Mouse (Mus musculus) left cerebral cortex, adult 11 months (tissue): ENCODE results near the gene Ppp1r9a.

Experiments
- DNase-seq: peaks from one replicate; pipeline ENCODE4 v3.0.0; 2022; ENCODE audit warnings: low spot score

Ppp1r9a gene

DNA sequence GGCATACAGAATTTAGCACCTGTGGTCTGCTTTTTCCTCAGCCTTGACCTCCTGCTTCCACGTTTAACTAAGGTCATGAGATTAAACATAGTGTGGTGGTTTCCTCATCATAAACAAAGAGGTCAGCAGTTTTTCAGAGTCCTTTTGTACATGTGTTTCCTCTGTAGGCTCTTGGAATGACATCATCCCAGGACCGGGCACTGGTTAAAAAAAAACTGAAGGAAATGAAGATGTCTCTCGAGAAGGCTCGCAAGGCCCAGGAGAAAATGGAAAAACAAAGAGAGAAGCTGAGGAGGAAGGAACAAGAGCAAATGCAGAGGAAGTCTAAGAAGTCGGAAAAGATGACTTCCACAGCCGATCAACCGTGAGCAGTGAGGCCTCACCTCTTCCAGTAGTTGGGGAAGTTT lies 256.7 kb downstream of the Ppp1r9a start:
- no peak for DNase-seq

DNA sequence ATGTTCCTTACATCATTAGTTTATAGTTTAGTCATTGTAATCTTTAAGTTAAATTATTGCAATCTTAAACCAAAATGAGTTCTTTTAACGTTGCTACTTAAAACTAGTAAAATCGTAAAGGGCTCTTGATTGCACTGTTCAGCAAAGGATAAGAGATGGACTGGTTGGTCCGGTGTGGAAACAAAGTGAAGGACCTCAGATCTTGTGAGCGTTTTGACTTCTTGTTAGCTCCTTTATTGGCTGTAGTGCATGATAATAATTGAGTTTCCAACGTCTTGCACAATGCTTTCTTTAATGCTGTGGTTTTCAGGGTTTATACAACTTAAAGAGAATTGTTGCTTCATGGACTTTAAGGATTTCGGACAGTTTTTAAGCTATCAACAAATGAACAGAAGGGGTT lies 259.3 kb downstream of the Ppp1r9a start:
- DNase-seq, result no peak

DNA sequence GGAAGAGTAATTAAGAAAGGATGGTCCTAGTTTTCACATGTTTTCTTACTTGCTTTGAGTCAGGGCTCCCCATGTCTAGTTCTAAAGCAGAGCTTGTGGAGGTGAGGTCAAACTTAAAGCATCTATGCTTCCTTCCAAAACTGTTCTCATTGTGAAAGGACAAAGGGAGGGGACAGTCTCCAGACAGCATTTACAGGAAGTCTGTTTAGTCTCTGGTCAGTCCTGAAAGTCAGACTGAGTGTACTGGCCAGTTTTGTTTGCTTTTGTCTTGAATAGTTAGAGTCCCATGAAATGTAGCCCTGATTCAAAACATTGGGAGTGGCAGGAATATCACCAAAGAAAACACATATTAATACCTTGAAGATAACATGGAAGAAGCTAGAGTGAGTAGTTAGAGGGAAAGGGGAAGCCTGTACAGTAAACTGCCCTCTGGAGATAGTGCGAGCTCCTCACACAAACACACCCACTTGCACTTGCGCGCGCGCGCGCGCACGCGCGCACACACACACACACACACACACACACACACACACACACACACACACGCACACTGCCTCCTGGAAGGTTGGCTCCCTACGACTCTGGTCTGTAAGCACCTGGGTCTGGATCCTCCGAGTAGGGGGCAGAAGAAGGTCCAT lies 260.9 kb downstream of the Ppp1r9a start:
- DNase-seq, result no peak

DNA sequence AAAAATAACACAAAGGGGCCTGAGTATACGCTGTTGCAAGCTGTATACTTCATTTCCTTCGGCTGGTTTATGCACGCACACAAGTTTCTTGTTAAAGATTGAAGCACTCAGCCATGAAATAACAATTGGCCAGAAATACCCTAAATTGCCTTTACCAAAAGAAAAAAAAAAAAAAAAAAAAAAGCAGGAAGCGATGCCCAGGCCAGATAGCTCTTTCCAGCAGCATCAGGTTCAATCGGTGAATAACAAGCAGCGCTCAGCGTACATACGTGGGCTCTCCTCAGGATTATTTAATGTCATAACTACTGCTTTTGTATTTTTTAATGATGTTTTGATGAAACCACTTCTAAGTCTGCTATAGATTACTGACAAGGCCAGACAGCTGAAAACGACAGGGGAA lies 262.1 kb downstream of the Ppp1r9a start:
- DNase-seq, result no peak

DNA sequence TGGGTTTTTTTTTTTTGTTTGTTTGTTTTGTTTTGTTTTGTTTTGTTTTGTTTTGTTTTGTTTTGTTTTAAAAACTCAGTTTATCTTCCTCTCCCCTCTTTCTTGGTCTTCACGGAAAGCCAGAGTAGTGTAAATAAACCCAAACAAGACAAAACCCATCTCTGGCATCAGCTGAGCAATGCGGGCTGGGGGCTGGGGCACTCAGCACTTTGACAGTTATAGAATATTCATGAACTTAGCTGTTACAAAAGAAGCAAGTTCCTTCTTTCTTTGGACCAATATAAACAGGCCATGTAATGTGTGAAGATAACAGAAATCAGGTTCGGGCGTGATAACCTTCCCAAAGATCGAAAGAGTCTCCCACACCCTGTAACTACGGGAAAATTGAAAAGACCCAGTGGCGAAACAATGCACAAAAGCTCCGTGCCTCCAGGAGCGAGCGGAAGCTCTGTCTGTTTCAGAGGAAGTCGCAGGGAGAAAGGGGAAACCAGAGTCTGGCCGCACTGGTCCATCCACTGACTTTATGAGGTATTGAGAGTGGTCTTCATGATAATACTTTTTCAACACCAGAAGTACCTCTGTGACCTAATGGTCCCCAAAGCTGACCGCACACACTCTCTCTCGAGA lies 264.4 kb downstream of the Ppp1r9a start:
- peak; percentile 12 for DNase-seq

DNA sequence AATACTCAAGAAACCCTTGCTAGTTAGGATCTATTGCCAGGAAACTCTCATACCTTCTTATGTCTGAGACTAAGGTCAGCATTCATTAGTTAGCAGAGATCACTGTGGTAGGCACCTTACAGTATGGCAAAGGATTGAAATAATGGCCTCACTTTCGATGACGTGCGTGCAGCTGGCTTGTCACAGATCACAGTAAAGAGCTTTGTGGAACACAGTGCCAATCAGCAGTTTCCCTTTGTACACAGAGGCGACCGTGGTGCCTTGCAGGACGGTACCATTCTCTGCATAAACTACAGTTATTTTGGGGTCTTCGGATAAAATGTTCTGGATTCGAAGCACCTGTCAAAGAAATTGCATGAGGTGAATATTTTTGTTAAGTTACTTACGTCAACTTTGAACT lies 265.4 kb downstream of the Ppp1r9a start:
- no peak for DNase-seq

DNA sequence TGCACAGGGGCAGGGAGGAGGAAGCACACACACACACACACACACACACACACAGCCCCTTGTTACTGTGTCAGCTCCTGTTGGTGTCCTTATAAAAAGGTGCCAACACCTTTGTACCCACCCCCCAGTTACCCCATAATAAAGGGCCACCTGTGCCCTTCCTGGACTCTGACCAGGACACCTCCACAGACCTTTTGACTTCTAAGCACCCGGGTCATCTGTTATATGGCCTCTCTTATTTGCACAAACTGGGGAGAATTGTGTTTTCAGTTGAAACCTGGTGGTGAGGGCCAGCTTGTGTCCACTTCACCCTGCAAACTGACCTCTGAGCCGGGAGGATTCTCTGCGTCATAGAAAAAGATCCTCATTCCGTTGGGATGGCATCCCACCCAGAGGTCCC lies 268.7 kb downstream of the Ppp1r9a start:
- no peak for DNase-seq

DNA sequence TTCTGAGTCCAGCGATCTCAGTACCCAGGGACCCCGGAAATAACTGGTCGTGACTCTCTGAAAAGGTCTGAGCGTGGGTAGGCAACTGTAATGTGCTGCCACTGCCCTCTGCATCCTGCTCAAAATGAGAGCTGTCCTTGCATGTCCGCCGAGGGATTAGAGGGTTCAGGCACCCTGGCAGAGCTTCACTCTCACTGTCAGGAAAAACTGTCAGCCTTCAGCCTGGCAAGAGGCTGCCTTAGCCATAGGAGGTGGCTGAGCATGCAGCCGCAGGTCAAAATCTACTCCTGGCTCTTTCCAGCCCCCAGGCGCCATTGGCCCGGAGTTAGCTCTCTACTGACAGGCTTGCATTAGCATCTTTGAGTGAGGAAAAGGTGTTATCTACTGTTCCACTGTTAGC lies 269.9 kb downstream of the Ppp1r9a start:
- DNase-seq, result no peak

DNA sequence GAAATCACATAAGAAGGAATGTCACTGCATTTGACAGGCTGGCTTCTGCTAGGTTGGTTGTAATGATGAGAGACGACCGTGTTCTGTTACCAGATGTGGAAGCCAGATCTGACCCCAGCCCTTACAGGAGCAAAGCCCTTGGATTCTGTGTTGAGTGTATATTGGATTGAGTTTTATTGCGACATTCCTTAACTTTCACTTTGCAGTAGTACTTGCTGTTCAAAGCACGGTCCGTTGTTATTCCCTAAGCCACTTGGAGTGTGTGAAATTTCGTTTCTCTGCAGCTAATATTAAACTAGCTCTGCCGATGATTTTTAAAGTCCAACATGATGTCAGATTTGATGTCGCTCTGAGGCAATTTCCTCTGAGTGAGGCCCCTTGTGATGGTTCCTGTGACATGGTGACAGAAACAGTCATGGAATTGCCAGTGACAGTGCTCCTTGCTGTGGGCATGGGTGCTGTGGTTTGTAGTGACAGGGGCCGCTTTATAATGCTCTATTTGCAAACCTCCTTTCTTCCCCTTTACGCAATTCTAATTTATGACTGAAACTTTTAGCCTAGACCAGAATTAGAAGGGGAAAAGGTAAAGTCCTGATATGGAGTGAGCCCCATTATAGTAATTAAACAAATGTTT lies 271.6 kb downstream of the Ppp1r9a start:
- no peak for DNase-seq

DNA sequence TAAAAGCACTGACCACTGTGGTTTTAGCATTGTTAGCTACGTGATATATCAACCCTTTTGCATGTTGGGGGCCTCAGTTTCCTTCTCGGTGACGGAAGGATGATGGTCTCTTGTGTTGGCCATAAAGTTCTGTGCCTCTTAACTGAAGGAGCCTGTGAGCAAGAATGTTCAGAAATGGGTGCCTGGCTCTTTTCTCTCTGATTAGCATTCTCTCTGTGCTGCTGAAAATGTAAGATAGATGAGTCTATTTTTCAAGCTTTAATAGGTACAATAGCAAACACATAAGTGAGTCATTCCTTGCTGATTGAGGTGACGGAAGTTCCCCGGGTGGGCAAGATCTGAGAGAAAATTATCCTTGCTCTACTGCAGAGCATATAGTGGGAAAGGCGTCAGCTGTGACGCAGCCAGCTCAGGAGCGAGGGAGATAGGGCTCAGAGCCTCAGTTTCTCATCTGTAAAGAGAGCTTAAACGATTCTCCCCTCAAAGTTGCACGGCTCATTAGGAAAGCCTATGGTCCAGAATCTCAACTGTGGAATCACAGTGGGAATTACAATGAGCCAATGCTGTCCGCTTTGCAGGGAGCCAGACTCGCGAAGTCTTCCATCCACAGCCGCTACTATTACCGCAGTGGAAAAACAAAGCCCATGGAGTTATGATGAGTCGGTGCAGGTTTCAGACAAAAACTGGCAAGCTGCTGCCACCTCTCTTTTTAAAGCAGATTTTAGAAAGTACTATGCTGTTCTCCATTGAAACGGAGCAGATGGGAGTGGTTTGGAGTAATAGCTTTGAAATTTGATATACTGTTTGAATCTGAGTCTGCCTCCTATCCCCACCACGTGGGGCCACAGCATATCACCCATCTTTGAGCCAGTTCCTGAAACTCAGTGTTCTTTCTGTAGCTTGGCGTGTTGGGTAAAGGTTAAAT lies 275.5 kb downstream of the Ppp1r9a start:
- no peak for DNase-seq

DNA sequence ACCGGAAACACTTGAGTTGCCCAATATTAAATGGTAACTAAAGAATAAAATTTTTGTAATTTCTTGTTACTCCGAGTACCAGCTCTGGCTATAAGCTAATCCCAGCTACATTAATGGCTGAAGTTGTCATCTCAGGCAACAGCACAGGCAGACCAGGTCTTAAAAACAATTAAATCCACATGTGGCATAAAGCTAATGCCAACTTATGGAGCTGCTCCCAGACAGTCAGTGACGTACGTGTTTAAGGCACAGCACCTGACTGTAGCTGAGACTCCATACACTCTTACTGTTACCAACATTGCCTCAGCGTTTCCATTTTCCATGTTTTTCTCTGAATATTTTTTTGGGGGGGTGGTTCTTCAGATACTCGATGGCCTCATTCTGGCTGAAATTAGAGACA lies 276.5 kb downstream of the Ppp1r9a start:
- no peak for DNase-seq

DNA sequence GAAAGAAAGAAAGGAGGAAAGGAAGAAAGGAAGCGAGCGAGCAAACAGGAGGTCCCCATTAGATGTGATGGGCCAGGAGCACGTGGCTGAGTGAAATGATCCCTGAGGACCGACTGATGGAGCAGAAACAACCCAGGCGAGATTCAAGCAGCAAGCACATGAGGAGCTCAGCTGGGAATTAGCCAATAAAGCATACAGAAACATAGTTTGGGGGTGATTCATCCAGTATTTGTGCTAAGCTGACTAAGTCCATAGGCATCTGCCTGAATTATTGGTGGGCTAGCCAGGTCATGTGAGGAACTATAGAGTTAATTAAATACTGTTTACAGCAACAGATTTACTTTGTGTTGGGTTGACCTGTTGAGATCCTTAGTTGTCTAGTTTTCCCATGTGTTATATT lies 277.9 kb downstream of the Ppp1r9a start:
- no peak for DNase-seq

DNA sequence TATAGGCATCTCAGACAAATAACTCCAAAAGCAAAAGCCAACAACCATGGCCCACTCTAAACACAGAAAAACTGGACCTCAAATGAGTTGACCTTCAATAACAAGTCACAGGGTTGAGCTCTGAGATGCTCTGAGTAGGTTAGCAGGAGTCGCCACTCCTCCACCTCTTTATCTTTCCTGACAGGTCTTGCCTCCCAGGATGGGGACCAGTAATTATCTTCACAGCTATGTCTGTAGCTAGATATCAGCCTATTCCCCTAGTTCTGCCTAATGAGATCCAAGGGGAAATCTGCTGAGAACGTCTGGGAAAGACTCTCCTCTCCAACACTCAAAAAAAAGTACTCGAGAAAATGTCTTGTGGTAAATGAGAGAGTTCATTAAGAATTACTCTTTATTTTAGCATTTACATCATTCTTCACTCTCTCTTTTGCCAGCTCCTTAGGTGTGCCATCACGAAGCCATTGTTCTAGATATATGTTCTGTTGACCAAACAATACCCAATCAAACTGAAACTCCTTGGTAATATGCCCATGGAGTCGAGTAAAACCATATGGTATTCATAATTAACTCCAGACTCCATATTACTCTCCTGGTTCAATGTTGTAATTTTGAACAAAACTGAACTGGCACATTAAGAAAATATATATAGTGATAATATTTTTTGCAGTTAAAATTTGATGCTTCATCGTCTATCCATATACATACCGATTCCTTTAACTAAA lies 283.7 kb downstream of the Ppp1r9a start:
- no peak for DNase-seq

DNA sequence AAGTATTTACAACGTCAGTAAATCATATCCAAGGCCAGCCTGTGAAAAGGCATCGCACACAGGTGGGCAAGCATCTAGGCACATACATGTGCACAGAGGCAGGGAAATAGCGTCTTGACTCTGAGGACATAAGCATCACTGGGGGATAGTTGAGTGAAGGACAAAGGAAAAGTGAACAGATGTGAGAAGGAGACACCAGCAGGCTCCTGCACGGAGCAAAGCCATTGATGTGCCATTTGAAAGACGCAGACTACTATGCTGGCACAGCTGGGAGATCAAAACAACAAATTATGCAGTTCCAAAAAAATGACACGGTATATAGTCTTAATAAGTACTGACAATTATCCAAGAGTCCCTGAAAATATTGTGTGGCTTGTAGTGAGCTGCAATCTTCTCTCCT lies 284.9 kb downstream of the Ppp1r9a start:
- DNase-seq, result no peak

DNA sequence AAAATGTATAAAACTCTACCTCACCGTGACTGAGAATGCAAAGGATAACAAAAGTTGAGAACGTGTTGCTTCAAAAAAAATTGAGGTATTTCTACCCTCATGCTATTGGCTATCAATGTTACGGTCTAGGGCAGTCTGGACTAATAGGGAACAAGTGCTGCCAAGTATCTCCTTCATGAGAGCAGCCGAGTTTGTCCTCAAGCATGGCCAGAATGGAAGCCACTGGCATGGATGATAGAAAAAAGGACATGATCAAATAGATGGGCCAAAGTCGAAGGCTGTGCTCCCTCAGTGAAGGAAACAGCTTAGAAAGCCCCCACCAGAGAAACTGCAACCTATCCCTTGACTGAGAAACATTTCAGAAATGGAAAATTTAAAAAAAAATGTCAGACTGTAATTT lies 285.3 kb downstream of the Ppp1r9a start:
- DNase-seq, result no peak

DNA sequence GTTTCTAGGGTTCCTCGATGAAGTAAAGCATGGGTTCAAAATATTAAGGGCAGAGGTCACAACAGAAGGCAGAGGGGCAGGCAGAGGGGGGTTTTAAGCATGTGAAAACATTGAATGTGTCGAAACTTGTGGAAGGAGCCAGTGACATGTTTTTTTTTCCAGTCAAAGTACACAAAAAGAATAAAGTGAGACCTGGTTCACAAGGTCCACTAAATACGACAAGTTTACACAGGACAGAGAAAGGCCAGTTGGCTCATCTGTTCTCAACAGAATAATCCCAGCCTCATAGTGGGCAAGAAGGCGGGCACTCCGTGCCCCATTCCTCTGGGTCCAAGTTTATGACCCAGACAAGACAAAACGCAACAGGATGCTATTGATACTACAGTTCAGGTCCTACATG lies 286.2 kb downstream of the Ppp1r9a start:
- no peak for DNase-seq

DNA sequence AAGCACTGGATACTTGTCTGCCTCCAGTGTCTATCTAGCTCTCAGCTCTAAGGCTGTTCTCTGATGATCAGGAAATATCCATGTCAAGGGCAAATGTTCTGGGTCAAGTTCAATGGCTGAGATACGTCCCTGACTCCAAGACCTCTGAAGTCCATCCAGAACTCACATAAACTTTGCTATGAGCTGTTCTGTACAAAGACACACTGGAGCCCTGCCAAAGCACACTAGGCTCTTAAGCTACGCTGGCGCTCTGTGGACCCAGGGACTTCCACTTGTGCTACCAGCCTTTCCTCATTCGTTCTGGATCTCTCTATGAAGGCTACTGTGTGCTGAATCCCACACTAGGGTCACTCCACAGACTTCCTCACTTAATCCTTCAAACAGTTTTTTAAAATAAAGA lies 286.8 kb downstream of the Ppp1r9a start:
- DNase-seq, result no peak

DNA sequence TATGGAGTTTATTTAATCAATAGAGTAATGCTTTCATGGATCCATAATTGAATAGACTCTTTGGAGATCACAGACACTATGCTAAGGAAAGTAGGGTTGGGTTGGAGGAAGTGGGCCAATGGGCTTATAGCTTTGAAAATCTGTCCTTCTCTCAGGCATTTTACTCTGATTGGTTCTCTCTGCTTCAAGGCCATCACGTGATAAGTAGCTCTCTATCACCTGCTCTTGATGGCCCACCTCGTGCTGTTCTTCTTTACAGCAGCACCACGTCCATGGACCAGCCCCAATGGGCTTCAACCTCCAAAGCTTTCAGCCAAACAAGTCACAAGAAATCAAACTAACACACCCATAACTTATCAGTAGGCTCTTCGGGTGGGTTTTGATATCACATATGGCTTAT lies 288.0 kb downstream of the Ppp1r9a start:
- DNase-seq, result no peak

DNA sequence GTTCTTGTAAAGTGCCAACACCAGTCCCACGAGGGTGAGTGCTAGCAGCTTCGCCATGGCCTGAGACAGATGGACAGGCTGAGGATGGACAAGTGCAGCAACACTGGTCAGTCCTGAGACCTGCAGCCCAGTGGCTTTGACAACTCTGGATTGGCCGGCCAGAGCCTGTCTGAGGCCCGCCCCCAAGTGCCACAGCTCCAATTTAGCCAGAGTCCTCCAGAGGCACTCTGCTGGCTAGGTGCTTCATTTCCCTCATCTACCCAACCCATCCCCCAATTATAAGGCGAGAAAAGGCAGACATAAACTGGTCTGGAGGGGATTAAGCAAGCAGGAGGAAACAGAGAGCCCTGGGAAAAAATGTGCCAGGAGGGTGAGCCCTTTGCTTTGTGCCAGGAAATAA lies 291.0 kb downstream of the Ppp1r9a start, which contains the start of gene Pon1:
Gene Pon1 (minus strand): TSS at position 254 of the 400 bp plus-strand sequence.
- no peak for DNase-seq

DNA sequence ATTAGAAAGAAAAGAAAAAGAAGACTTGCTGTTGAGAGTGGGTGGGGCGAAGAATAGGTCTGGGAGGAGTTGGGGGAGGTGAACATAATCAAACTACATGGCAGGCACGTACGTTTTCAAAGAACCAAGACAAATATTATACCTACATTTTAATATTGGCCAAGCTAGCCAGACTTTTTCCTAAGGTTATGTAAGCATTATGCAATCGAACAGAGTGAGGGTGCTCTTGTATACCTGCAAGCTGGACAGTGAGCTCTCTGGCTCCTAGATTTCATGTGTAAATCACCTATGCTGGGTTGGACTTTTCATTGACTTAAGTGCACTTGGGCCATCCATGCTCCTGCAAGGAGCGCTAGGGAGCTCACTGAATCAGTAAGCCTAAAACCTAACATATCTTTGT lies 295.9 kb downstream of the Ppp1r9a start:
- no peak for DNase-seq

DNA sequence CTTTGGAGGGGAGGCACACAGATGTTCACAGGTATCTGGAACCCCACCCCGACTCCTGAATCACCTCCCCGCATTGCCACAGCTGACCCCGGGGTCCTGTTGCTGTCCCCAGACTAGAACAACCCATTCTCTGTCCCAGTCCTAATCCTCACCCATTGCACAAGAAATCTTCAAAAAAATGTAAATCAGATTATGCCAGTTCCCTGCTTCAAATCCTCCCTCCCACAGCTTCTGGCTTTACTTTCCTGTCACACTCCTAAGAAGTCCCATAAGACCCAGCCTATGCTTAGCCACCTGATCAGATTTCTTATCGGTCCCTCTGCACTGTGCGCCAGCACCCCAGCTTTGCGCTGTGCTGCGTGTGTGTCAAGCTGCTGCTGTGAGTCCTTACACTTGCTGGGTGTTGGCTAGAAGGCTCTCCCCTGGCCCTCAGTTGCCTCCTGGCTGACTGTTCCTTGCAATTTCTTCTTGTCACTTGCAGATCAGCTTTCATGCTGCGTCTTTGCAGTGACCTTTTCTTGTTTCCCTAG lies 296.7 kb downstream of the Ppp1r9a start:
- no peak for DNase-seq

DNA sequence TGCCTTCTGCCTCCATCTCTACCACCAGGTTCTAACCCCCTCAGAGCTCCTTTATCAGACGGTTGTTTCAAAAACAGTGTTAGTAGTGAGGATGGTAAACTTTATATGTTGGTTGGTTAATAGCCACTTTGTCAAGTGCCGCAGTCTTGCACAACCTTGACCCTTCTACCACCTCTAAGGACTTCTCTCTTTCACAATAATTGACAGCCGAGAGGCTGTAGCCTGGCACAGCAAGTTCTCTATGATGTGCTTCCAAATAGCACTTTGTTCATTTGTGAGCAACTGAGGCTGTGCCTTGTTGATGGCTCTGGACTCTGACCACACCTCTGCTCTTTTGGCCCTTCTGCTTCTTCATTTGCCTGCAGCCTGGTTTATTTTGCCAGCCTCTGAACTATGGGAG lies 297.2 kb downstream of the Ppp1r9a start:
- no peak for DNase-seq
